Mouse (Mus musculus): ENCODE results near the gene Glrx2. TPM values are rescaled to one million over a fixed set of nuclear protein-coding genes. Genes with fewer than 3 reads are reported as not detected.
"Not testable (repeated sequence)": the region's sequence is repeated elsewhere in the genome, so short reads cannot be mapped to it uniquely, and the experiment has no call there.

The Glrx2 gene
- polyA plus RNA-seq (2015; fragmentation: Nextera tagmentation; extraction: Ambion mirVana) = 99.7 and 100.0 TPM in 2 replicates

GRCm38 (mm10) chr1:143716038-143716437, at the start of gene Glrx2:
Gene Glrx2 (plus strand): TSS chr1:143716338.
- H3K9ac ChIP-seq; H3K27ac ChIP-seq (replicated peaks); H3K4me3 ChIP-seq (replicated peaks); H3K36me3 ChIP-seq; ATAC-seq (ENCODE audit: insufficient number of reproducible peaks, low FRiP score, low TSS enrichment, low read depth); H3K9me3 ChIP-seq (replicated peaks); H3K4me2 ChIP-seq (replicated peaks); H3K27me3 ChIP-seq; H3K4me1 ChIP-seq: not testable (repeated sequence)
- WGBS = no CpG with 5 or more reads among the region's 2 CpGs

- no peaks in the 10 kb centered on the region for H3K27me3 ChIP-seq
These were observed 40.3 kb upstream of the Glrx2 start for GRCm38 (mm10) chr1:143675734-143676361.

GRCm38 (mm10) chr1:143681108-143681507, 35.0 kb upstream of the Glrx2 start:
- no peak overlapping the region for H3K9ac ChIP-seq
- H3K27me3 ChIP-seq = no peaks in the 10 kb centered on the region
- H3K9me3 ChIP-seq (replicated peaks) = no peaks in the 10 kb centered on the region
- no peak overlapping the region for H3K4me3 ChIP-seq (replicated peaks)
- H3K4me2 ChIP-seq (replicated peaks) = no peak overlapping the region
- WGBS = 94% methylated on average over 5 of the region's 5 CpGs
- peaks cover 21% of the 10 kb centered on the region for H3K36me3 ChIP-seq
- H3K27ac ChIP-seq (replicated peaks) = no peak overlapping the region
- ATAC-seq (ENCODE audit: insufficient number of reproducible peaks, low FRiP score, low TSS enrichment, low read depth) = no peak
- no peaks in the 10 kb centered on the region for H3K4me1 ChIP-seq

More at GRCm38 (mm10) chr1:143675734-143676361, 40.3 kb upstream of the Glrx2 start:
- H3K4me3 ChIP-seq (replicated peaks) = no peak overlapping the region
- no peak for ATAC-seq (ENCODE audit: insufficient number of reproducible peaks, low FRiP score, low TSS enrichment, low read depth)
- H3K36me3 ChIP-seq = peaks cover 10% of the 10 kb centered on the region; the same call in 1 of the 2 replicates
- no peaks in the 10 kb centered on the region for H3K4me1 ChIP-seq
- no peak overlapping the region for H3K27ac ChIP-seq (replicated peaks)
- H3K9me3 ChIP-seq (replicated peaks) = no peaks in the 10 kb centered on the region
- no peak overlapping the region for H3K9ac ChIP-seq
- 83% methylated on average over 4 of the region's 4 CpGs for WGBS
- H3K4me2 ChIP-seq (replicated peaks) = no peak overlapping the region

- Histone ChIP-seq H3K4me2 (replicated peaks) (no peak overlapping the region), H3K9ac (no peak overlapping the region), H3K4me3 (replicated peaks) (no peak overlapping the region), H3K27me3 (no peaks in the 10 kb centered on the region), H3K27ac (replicated peaks) (no peak overlapping the region), H3K36me3 (peaks cover 34% of the 10 kb centered on the region), H3K9me3 (replicated peaks) (no peaks in the 10 kb centered on the region), H3K4me1 (no peaks in the 10 kb centered on the region)
- 85% methylated on average over 3 of the region's 3 CpGs for WGBS
- no peak for ATAC-seq (ENCODE audit: insufficient number of reproducible peaks, low FRiP score, low TSS enrichment, low read depth)
These were observed 31.3 kb upstream of the Glrx2 start for GRCm38 (mm10) chr1:143684849-143685248.

GRCm38 (mm10) chr1:143701736-143702135, 14.4 kb upstream of the Glrx2 start:
- Histone ChIP-seq H3K4me1 (no peaks in the 10 kb centered on the region), H3K4me2 (replicated peaks) (peak overlapping the region; percentile 71), H3K36me3 (peaks cover 4% of the 10 kb centered on the region), H3K9me3 (replicated peaks) (no peaks in the 10 kb centered on the region), H3K4me3 (replicated peaks) (peak overlapping the region; percentile 70), H3K27me3 (no peaks in the 10 kb centered on the region), H3K9ac (peak overlapping the region; percentile 66), H3K27ac (replicated peaks) (peak overlapping the region; percentile 91)
- WGBS = 0% methylated on average over 13 of the region's 13 CpGs
- ATAC-seq (ENCODE audit: insufficient number of reproducible peaks, low FRiP score, low TSS enrichment, low read depth) = no peak

- ATAC-seq (ENCODE audit: insufficient number of reproducible peaks, low FRiP score, low TSS enrichment, low read depth) = peak; percentile 64
- Histone ChIP-seq H3K27me3 (no peaks in the 10 kb centered on the region), H3K36me3 (peaks cover 4% of the 10 kb centered on the region), H3K4me1 (no peaks in the 10 kb centered on the region), H3K9ac (peak overlapping the region; percentile 66), H3K4me2 (replicated peaks) (peak overlapping the region; percentile 71), H3K27ac (replicated peaks) (peak overlapping the region; percentile 91), H3K9me3 (replicated peaks) (no peaks in the 10 kb centered on the region), H3K4me3 (replicated peaks) (peak overlapping the region; percentile 70)
- under 1% methylated on average over 43 of the region's 48 CpGs for WGBS
These were observed 13.9 kb upstream of the Glrx2 start for GRCm38 (mm10) chr1:143702141-143702740.

- H3K27me3 ChIP-seq = no peaks in the 10 kb centered on the region
- WGBS = under 1% methylated on average over 73 of the region's 74 CpGs
- H3K9ac ChIP-seq = peak within 1 kb of the TSS; percentile 66
- H3K4me3 ChIP-seq (replicated peaks) = peak within 1 kb of the TSS; percentile 70
- H3K4me1 ChIP-seq = no peaks in the 10 kb centered on the region
- peak within 1 kb of the TSS; percentile 71 for H3K4me2 ChIP-seq (replicated peaks)
- H3K9me3 ChIP-seq (replicated peaks) = no peaks in the 10 kb centered on the region
- peak; percentile 99 for ATAC-seq (ENCODE audit: insufficient number of reproducible peaks, low FRiP score, low TSS enrichment, low read depth)
- H3K36me3 ChIP-seq = peaks cover 4% of the 10 kb centered on the region
- H3K27ac ChIP-seq (replicated peaks) = peak within 1 kb of the TSS; percentile 91
These were observed 13.3 kb upstream of the Glrx2 start, which contains the start of gene Cdc73 for GRCm38 (mm10) chr1:143702741-143703262. Gene Cdc73 (minus strand): TSS chr1:143702893.

GRCm38 (mm10) chr1:143707006-143707405, 9.1 kb upstream of the Glrx2 start:
- ATAC-seq (ENCODE audit: insufficient number of reproducible peaks, low FRiP score, low TSS enrichment, low read depth) = no peak
- Histone ChIP-seq H3K9me3 (replicated peaks) (no peaks in the 10 kb centered on the region), H3K9ac (no peak overlapping the region), H3K4me2 (replicated peaks) (no peak overlapping the region), H3K4me3 (replicated peaks) (no peak overlapping the region), H3K27me3 (no peaks in the 10 kb centered on the region), H3K4me1 (0 out of 2 replicates have a peak, but pooled peaks cover 6% of the 10 kb centered on the region), H3K27ac (replicated peaks) (no peak overlapping the region), H3K36me3 (no peaks in the 10 kb centered on the region)
- 69% methylated on average over 4 of the region's 4 CpGs for WGBS

GRCm38 (mm10) chr1:143708361-143708760, 7.8 kb upstream of the Glrx2 start:
- H3K36me3 ChIP-seq = no peaks in the 10 kb centered on the region
- ATAC-seq (ENCODE audit: insufficient number of reproducible peaks, low FRiP score, low TSS enrichment, low read depth) = no peak
- H3K4me2 ChIP-seq (replicated peaks) = no peak overlapping the region
- H3K27me3 ChIP-seq = no peaks in the 10 kb centered on the region
- no peak overlapping the region for H3K4me3 ChIP-seq (replicated peaks)
- no peak overlapping the region for H3K9ac ChIP-seq
- H3K27ac ChIP-seq (replicated peaks) = no peak overlapping the region
- H3K9me3 ChIP-seq (replicated peaks) = no peaks in the 10 kb centered on the region
- 78% methylated on average over 6 of the region's 6 CpGs for WGBS
- H3K4me1 ChIP-seq = 0 out of 2 replicates have a peak, but pooled peaks cover 6% of the 10 kb centered on the region

GRCm38 (mm10) chr1:143709966-143710626, 6.0 kb upstream of the Glrx2 start:
- Histone ChIP-seq H3K9ac (no peak overlapping the region), H3K36me3 (no peaks in the 10 kb centered on the region), H3K9me3 (replicated peaks) (no peaks in the 10 kb centered on the region), H3K4me1 (0 out of 2 replicates have a peak, but pooled peaks cover 6% of the 10 kb centered on the region), H3K4me2 (replicated peaks) (no peak overlapping the region), H3K4me3 (replicated peaks) (no peak overlapping the region), H3K27me3 (no peaks in the 10 kb centered on the region), H3K27ac (replicated peaks) (no peak overlapping the region)
- no peak; the same call in 1 of the 2 replicates for ATAC-seq (ENCODE audit: insufficient number of reproducible peaks, low FRiP score, low TSS enrichment, low read depth)
- WGBS = 42% methylated on average over 7 of the region's 7 CpGs

- Histone ChIP-seq H3K4me1 (0 out of 2 replicates have a peak, but pooled peaks cover 6% of the 10 kb centered on the region), H3K27me3 (no peaks in the 10 kb centered on the region), H3K4me3 (replicated peaks) (no peak overlapping the region), H3K36me3 (no peaks in the 10 kb centered on the region), H3K27ac (replicated peaks) (no peak overlapping the region), H3K4me2 (replicated peaks) (no peak overlapping the region), H3K9me3 (replicated peaks) (no peaks in the 10 kb centered on the region), H3K9ac (no peak overlapping the region)
- no peak for ATAC-seq (ENCODE audit: insufficient number of reproducible peaks, low FRiP score, low TSS enrichment, low read depth)
- 72% methylated on average over 5 of the region's 5 CpGs for WGBS
These were observed 5.5 kb upstream of the Glrx2 start for GRCm38 (mm10) chr1:143710627-143710976.

Data from embryonic facial prominence, embryonic 15.5 days (tissue).